In genomic region chr13:46727038-46727836, GRCm38 (mm10) we compare ENCODE assay signal across 8 mouse cellular contexts. TPM values are rescaled to one million over a fixed set of nuclear protein-coding genes. Genes with fewer than 3 reads are reported as not detected.
DNase-seq lines count a peak whose midpoint lies in the region; ATAC-seq and TF ChIP-seq lines count a peak whose summit lies in the region.

No protein-coding gene starts in this region.

- WGBS in forebrain, embryonic 12.5 days = under 1% methylated on average over 82 of the region's 85 CpGs
- under 1% methylated on average over 84 of the region's 85 CpGs for WGBS in heart, embryonic 15.5 days
- under 1% methylated on average over 85 of the region's 85 CpGs for WGBS in lung, embryonic 14.5 days
- under 1% methylated on average over 42 of the region's 85 CpGs for WGBS in neural tube, embryonic 14.5 days

- TF ChIP-seq CTCF in lung, embryonic 14.5 days (IDR thresholded peaks at IDR 0.05; ENCODE audit: low read depth) = no peak

- peak overlapping the region; percentile 96 for H3K27ac ChIP-seq in forebrain, embryonic 12.5 days
- H3K27ac ChIP-seq in heart, embryonic 15.5 days = peak overlapping the region; percentile 97
- H3K27ac ChIP-seq in lung, embryonic 14.5 days (ENCODE audit: low read depth) = peak overlapping the region; percentile 99
- H3K27ac ChIP-seq in neural tube, embryonic 14.5 days (ENCODE audit: low read depth, low read length) = peak overlapping the region; percentile 97

- no peaks in the 10 kb centered on the region for H3K9me3 ChIP-seq in forebrain, embryonic 12.5 days
- H3K9me3 ChIP-seq in heart, embryonic 15.5 days (replicated peaks) = no peaks in the 10 kb centered on the region
- H3K9me3 ChIP-seq in lung, embryonic 14.5 days (ENCODE audit: low read depth, low read length) = no peaks in the 10 kb centered on the region
- H3K9me3 ChIP-seq in neural tube, embryonic 14.5 days (ENCODE audit: control insufficient read depth, low read length) = no peaks in the 10 kb centered on the region

- H3K9ac ChIP-seq in forebrain, embryonic 12.5 days = peak overlapping the region; percentile 97
- peak overlapping the region; percentile 97 for H3K9ac ChIP-seq in heart, embryonic 15.5 days
- H3K9ac ChIP-seq in lung, embryonic 14.5 days = peak overlapping the region; percentile 98
- peak overlapping the region; percentile 94 for H3K9ac ChIP-seq in neural tube, embryonic 14.5 days (replicated peaks; ENCODE audit: low read depth, low read length)

- H3K4me3 ChIP-seq in forebrain, embryonic 12.5 days (replicated peaks) = peak overlapping the region; percentile 100
- H3K4me3 ChIP-seq in heart, embryonic 15.5 days = peak overlapping the region; percentile 99
- H3K4me3 ChIP-seq in lung, embryonic 14.5 days (ENCODE audit: low read depth, low read length) = peak overlapping the region; percentile 99
- H3K4me3 ChIP-seq in neural tube, embryonic 14.5 days (ENCODE audit: low read depth, low read length) = peak overlapping the region; percentile 99

- no peaks in the 10 kb centered on the region for H3K27me3 ChIP-seq in forebrain, embryonic 12.5 days
- no peaks in the 10 kb centered on the region for H3K27me3 ChIP-seq in heart, embryonic 15.5 days
- H3K27me3 ChIP-seq in lung, embryonic 14.5 days (ENCODE audit: insufficient read depth, low read length) = no peaks in the 10 kb centered on the region
- no peaks in the 10 kb centered on the region for H3K27me3 ChIP-seq in neural tube, embryonic 14.5 days (ENCODE audit: control insufficient read depth, insufficient read depth, low read length)

- no peaks in the 10 kb centered on the region for H3K36me3 ChIP-seq in forebrain, embryonic 12.5 days (replicated peaks)
- H3K36me3 ChIP-seq in heart, embryonic 15.5 days = no peaks in the 10 kb centered on the region
- no peaks in the 10 kb centered on the region for H3K36me3 ChIP-seq in lung, embryonic 14.5 days (ENCODE audit: insufficient read depth)
- no peaks in the 10 kb centered on the region for H3K36me3 ChIP-seq in neural tube, embryonic 14.5 days (ENCODE audit: control insufficient read depth, insufficient read depth, low read length)

- H3K4me2 ChIP-seq in forebrain, embryonic 12.5 days = peak overlapping the region; percentile 70
- H3K4me2 ChIP-seq in heart, embryonic 15.5 days = peak overlapping the region; percentile 84
- peak overlapping the region; percentile 82 for H3K4me2 ChIP-seq in lung, embryonic 14.5 days
- peak overlapping the region; percentile 93 for H3K4me2 ChIP-seq in neural tube, embryonic 14.5 days (ENCODE audit: low read depth, low read length)

- peak; percentile 87 for ATAC-seq in forebrain, embryonic 12.5 days (ENCODE audit: low FRiP score)
- ATAC-seq in heart, embryonic 15.5 days (replicated peaks; ENCODE audit: insufficient number of reproducible peaks, insufficient read depth, low FRiP score, low read depth) = peak; percentile 81
- ATAC-seq in lung, embryonic 14.5 days (ENCODE audit: insufficient read depth) = peak; percentile 86
- peak; percentile 86 for ATAC-seq in neural tube, embryonic 14.5 days (ENCODE audit: low read depth)

- peak; percentile 84 for DNase-seq in CD4-positive helper T cell, adult 2 months (ENCODE audit: low read depth, low spot score)
- DNase-seq in adrenal gland, postnatal 10 days = peak; percentile 77
- DNase-seq in kidney, postnatal 25 days = peak; percentile 58 to 86
- DNase-seq in lung, embryonic 14.5 days = peak; percentile 76
- peak; percentile 56 to 68 for DNase-seq in thymus, adult 18-20 months

- peaks cover 20% of the 10 kb centered on the region for H3K4me1 ChIP-seq in forebrain, embryonic 12.5 days
- peaks cover 19% of the 10 kb centered on the region for H3K4me1 ChIP-seq in heart, embryonic 15.5 days (replicated peaks)
- H3K4me1 ChIP-seq in lung, embryonic 14.5 days (ENCODE audit: insufficient read depth) = peaks cover 6% of the 10 kb centered on the region
- peaks cover 9% of the 10 kb centered on the region for H3K4me1 ChIP-seq in neural tube, embryonic 14.5 days (ENCODE audit: control insufficient read depth, insufficient read depth, low read length)

RNA-seq across cellular contexts. Expression of gene Nup153, which starts 0.5 kb away (rescaled TPM):
- total RNA-seq in adrenal gland, postnatal 10 days (2021) = 10 to 100 TPM; 48.5 to 60.9 TPM
- 43.7 and 48.6 TPM in 2 replicates for polyA plus RNA-seq in forebrain, embryonic 12.5 days (2016; fragmentation: Nextera tagmentation; extraction: Ambion mirVana)
- polyA plus RNA-seq in heart, embryonic 15.5 days (2015; fragmentation: Nextera tagmentation; extraction: Ambion mirVana) = 10.3 and 14.3 TPM in 2 replicates
- 42.3 and 42.8 TPM in 2 replicates for polyA plus RNA-seq in lung, embryonic 14.5 days (2014; fragmentation: Nextera tagmentation; extraction: Ambion mirVana)
- polyA plus RNA-seq in neural tube, embryonic 14.5 days (2014; fragmentation: Nextera tagmentation; extraction: Ambion mirVana) = 27.7 and 29.4 TPM in 2 replicates

RNA-seq across cellular contexts. Expression of gene Fam8a1, which starts 57.9 kb away (rescaled TPM):
- total RNA-seq in adrenal gland, postnatal 10 days (2021) = 10 to 100 TPM; 44.5 to 44.9 TPM
- 20.2 and 21.0 TPM in 2 replicates for polyA plus RNA-seq in forebrain, embryonic 12.5 days (2016; fragmentation: Nextera tagmentation; extraction: Ambion mirVana)
- 9.3 and 9.5 TPM in 2 replicates for polyA plus RNA-seq in heart, embryonic 15.5 days (2015; fragmentation: Nextera tagmentation; extraction: Ambion mirVana)
- polyA plus RNA-seq in lung, embryonic 14.5 days (2014; fragmentation: Nextera tagmentation; extraction: Ambion mirVana) = 7.9 and 8.7 TPM in 2 replicates
- 14.7 and 14.9 TPM in 2 replicates for polyA plus RNA-seq in neural tube, embryonic 14.5 days (2014; fragmentation: Nextera tagmentation; extraction: Ambion mirVana)

Comparison
In these comparisons a context has a peak if more than half of its experiments do, and no peak if none do; other contexts are left out.
1. Peak in every context shown above with its lines: DNase-seq, ATAC-seq, H3K4me3 ChIP-seq and H3K27ac ChIP-seq.